Mouse (Mus musculus): ENCODE data around the gene Luzp4. TPM values are rescaled to one million over a fixed set of nuclear protein-coding genes. Genes with fewer than 3 reads are reported as not detected.
"Not testable (repeated sequence)": the region's sequence is repeated elsewhere in the genome, so short reads cannot be mapped to it uniquely, and the experiment has no call there.

Luzp4 gene
- polyA plus RNA-seq (2015; fragmentation: Nextera tagmentation; extraction: Ambion mirVana), result not detected in 2 replicates

- H3K4me2 ChIP-seq (replicated peaks); H3K27me3 ChIP-seq; H3K4me1 ChIP-seq (replicated peaks); H3K36me3 ChIP-seq; H3K27ac ChIP-seq; ATAC-seq; H3K9me3 ChIP-seq; H3K4me3 ChIP-seq (replicated peaks); H3K9ac ChIP-seq (replicated peaks): not testable (repeated sequence)
- 81% methylated on average over 3 of the region's 6 CpGs for WGBS
These were observed at the start of gene Luzp4 for GRCm38 (mm10) chrX:148857340-148857739. Gene Luzp4 (plus strand): TSS chrX:148857640.

GRCm38 (mm10) chrX:148841801-148842200, 15.6 kb upstream of the Luzp4 start:
- whole genome bisulfite sequencing, result 89% methylated on average over 4 of the region's 4 CpGs
- H3K9ac ChIP-seq (replicated peaks); H3K9me3 ChIP-seq; H3K4me3 ChIP-seq (replicated peaks); H3K27ac ChIP-seq; H3K36me3 ChIP-seq; ATAC-seq; H3K4me1 ChIP-seq (replicated peaks); H3K4me2 ChIP-seq (replicated peaks); H3K27me3 ChIP-seq: not testable (repeated sequence)

Other genes with a start within 250 kb of the Luzp4 start
- gene Gm8334, start 242.5 kb upstream of the Luzp4 start, polyA plus RNA-seq (2015; fragmentation: Nextera tagmentation; extraction: Ambion mirVana), result not detected in 2 replicates
- gene Gm15127, start 194.0 kb upstream of the Luzp4 start, polyA plus RNA-seq (2015; fragmentation: Nextera tagmentation; extraction: Ambion mirVana), result not detected in 2 replicates
- gene Ott, start 216.6 kb downstream of the Luzp4 start, polyA plus RNA-seq (2015; fragmentation: Nextera tagmentation; extraction: Ambion mirVana), result not detected in 2 replicates

All from midbrain, embryonic 13.5 days (tissue).